8 mouse cellular contexts compared by ENCODE assay signal in genomic region chr15:83366933-83367552, GRCm38 (mm10). TPM values are rescaled to one million over a fixed set of nuclear protein-coding genes. Genes with fewer than 3 reads are reported as not detected.
DNase-seq lines count a peak whose midpoint lies in the region; ATAC-seq lines count a peak whose summit lies in the region.

No protein-coding gene starts in this region.

- H3K27ac ChIP-seq in brown adipose tissue, adult 24 weeks (replicated peaks; ENCODE audit: low read depth, low read length): no peak overlapping the region
- no peak overlapping the region for H3K27ac ChIP-seq in heart, embryonic 15.5 days
- H3K27ac ChIP-seq in liver, embryonic 15.5 days (replicated peaks): no peak overlapping the region
- no peak overlapping the region for H3K27ac ChIP-seq in neural tube, embryonic 11.5 days (ENCODE audit: low read depth, low read length)
- H3K27ac ChIP-seq in stomach, embryonic 16.5 days (ENCODE audit: low read length): no peak overlapping the region

- peaks cover 4% of the 10 kb centered on the region; the same call in 1 of the 2 replicates for H3K4me1 ChIP-seq in brown adipose tissue, adult 24 weeks (ENCODE audit: control insufficient read depth, insufficient read depth, insufficient read length, low read length)
- peaks cover 66% of the 10 kb centered on the region for H3K4me1 ChIP-seq in erythroblast, embryonic 14.5 days (ENCODE audit: control insufficient read depth)
- peaks cover 13% of the 10 kb centered on the region for H3K4me1 ChIP-seq in heart, embryonic 15.5 days (replicated peaks)
- peaks cover 54% of the 10 kb centered on the region for H3K4me1 ChIP-seq in liver, embryonic 15.5 days (replicated peaks)
- no peaks in the 10 kb centered on the region for H3K4me1 ChIP-seq in neural tube, embryonic 11.5 days (ENCODE audit: control insufficient read depth, insufficient read depth, low read length)
- no peaks in the 10 kb centered on the region for H3K4me1 ChIP-seq in stomach, embryonic 16.5 days (ENCODE audit: control insufficient read depth, insufficient read depth, low read length)

- DNase-seq in CD4-positive, CD25-positive, alpha-beta regulatory T cell, adult 2 months (ENCODE audit: low read depth, low spot score): peak; percentile 88
- peak; percentile 88 for DNase-seq in kidney, postnatal 10 days
- peak; percentile 71 for DNase-seq in neural tube, embryonic 11.5 days (ENCODE audit: low spot score)

- H3K27me3 ChIP-seq in erythroblast, embryonic 14.5 days (ENCODE audit: control insufficient read depth): peaks cover 6% of the 10 kb centered on the region
- no peaks in the 10 kb centered on the region for H3K27me3 ChIP-seq in heart, embryonic 15.5 days
- H3K27me3 ChIP-seq in liver, embryonic 15.5 days: no peaks in the 10 kb centered on the region
- H3K27me3 ChIP-seq in neural tube, embryonic 11.5 days (ENCODE audit: control insufficient read depth, insufficient read depth, low read length): no peaks in the 10 kb centered on the region
- no peaks in the 10 kb centered on the region for H3K27me3 ChIP-seq in stomach, embryonic 16.5 days (ENCODE audit: control insufficient read depth, insufficient read depth, low read length)

- peaks cover 6% of the 10 kb centered on the region for H3K9me3 ChIP-seq in erythroblast, embryonic 14.5 days (ENCODE audit: control insufficient read depth, low read length)
- H3K9me3 ChIP-seq in heart, embryonic 15.5 days (replicated peaks): no peaks in the 10 kb centered on the region
- 0 out of 2 replicates have a peak, but pooled peaks cover 7% of the 10 kb centered on the region for H3K9me3 ChIP-seq in liver, embryonic 15.5 days (replicated peaks)
- H3K9me3 ChIP-seq in neural tube, embryonic 11.5 days (ENCODE audit: control insufficient read depth, low read length): no peaks in the 10 kb centered on the region
- no peaks in the 10 kb centered on the region for H3K9me3 ChIP-seq in stomach, embryonic 16.5 days (replicated peaks; ENCODE audit: control insufficient read depth, low read length)

- peak overlapping the region; percentile 49 for H3K4me3 ChIP-seq in brown adipose tissue, adult 24 weeks (ENCODE audit: insufficient read depth, low read depth, low read length)
- H3K4me3 ChIP-seq in erythroblast, embryonic 14.5 days (replicated peaks): peak overlapping the region; percentile 71
- H3K4me3 ChIP-seq in heart, embryonic 15.5 days: peak overlapping the region; percentile 49
- H3K4me3 ChIP-seq in liver, embryonic 15.5 days (replicated peaks): peak overlapping the region; percentile 55
- peak overlapping the region; percentile 17 for H3K4me3 ChIP-seq in neural tube, embryonic 11.5 days (ENCODE audit: low read depth, low read length)
- H3K4me3 ChIP-seq in stomach, embryonic 16.5 days (replicated peaks; ENCODE audit: low read length): peak overlapping the region; percentile 57

- peaks cover 24% of the 10 kb centered on the region for H3K36me3 ChIP-seq in erythroblast, embryonic 14.5 days (ENCODE audit: control insufficient read depth)
- no peaks in the 10 kb centered on the region for H3K36me3 ChIP-seq in heart, embryonic 15.5 days
- 0 out of 2 replicates have a peak, but pooled peaks cover 2% of the 10 kb centered on the region for H3K36me3 ChIP-seq in liver, embryonic 15.5 days (replicated peaks)
- no peaks in the 10 kb centered on the region for H3K36me3 ChIP-seq in neural tube, embryonic 11.5 days (ENCODE audit: control insufficient read depth, insufficient read depth, low read length)
- H3K36me3 ChIP-seq in stomach, embryonic 16.5 days (ENCODE audit: control insufficient read depth, insufficient read depth, low read length): no peaks in the 10 kb centered on the region

- peak overlapping the region; percentile 87 for H3K4me2 ChIP-seq in heart, embryonic 15.5 days
- H3K4me2 ChIP-seq in liver, embryonic 15.5 days: peak overlapping the region; percentile 79
- peak overlapping the region; percentile 35 for H3K4me2 ChIP-seq in neural tube, embryonic 11.5 days (ENCODE audit: low read depth)
- peak overlapping the region; percentile 90 for H3K4me2 ChIP-seq in stomach, embryonic 16.5 days (ENCODE audit: low read depth, low read length)

- ATAC-seq in heart, embryonic 15.5 days (replicated peaks; ENCODE audit: insufficient number of reproducible peaks, insufficient read depth, low FRiP score, low read depth): peak; percentile 88
- peak; percentile 84 for ATAC-seq in liver, embryonic 15.5 days (ENCODE audit: insufficient read depth)
- no peak for ATAC-seq in neural tube, embryonic 11.5 days (ENCODE audit: insufficient read depth, low FRiP score, low TSS enrichment)
- ATAC-seq in stomach, embryonic 16.5 days (ENCODE audit: insufficient read depth, low FRiP score): peak; percentile 95

- WGBS in heart, embryonic 15.5 days: 14% methylated on average over 58 of the region's 58 CpGs
- WGBS in liver, embryonic 15.5 days (ENCODE audit: insufficient replicate concordance): 15% methylated on average over 55 of the region's 58 CpGs
- 20% methylated on average over 56 of the region's 58 CpGs for WGBS in neural tube, embryonic 11.5 days
- WGBS in stomach, embryonic 16.5 days: 11% methylated on average over 58 of the region's 58 CpGs

- peak overlapping the region; percentile 53 for H3K9ac ChIP-seq in heart, embryonic 15.5 days
- peak overlapping the region; percentile 25; the same call in 1 of the 2 replicates for H3K9ac ChIP-seq in liver, embryonic 15.5 days
- no peak overlapping the region for H3K9ac ChIP-seq in neural tube, embryonic 11.5 days (ENCODE audit: low read length)
- peak overlapping the region; percentile 72 for H3K9ac ChIP-seq in stomach, embryonic 16.5 days (ENCODE audit: low read length)

RNA-seq across cellular contexts. Expression of gene Arfgap3, which starts 17.0 kb away (rescaled TPM):
- polyA plus RNA-seq in brown adipose tissue, adult 24 weeks (2012; ENCODE audit: insufficient read depth, insufficient read length, missing spikeins): 6.4 and 12.2 TPM in 2 replicates
- 2.4 and 3.3 TPM in 2 replicates for polyA plus RNA-seq in erythroblast, embryonic 14.5 days (2012)
- 37.7 and 40.1 TPM in 2 replicates for polyA plus RNA-seq in heart, embryonic 15.5 days (2015; fragmentation: Nextera tagmentation; extraction: Ambion mirVana)
- 15.4 TPM in 2 replicates for polyA plus RNA-seq in liver, embryonic 15.5 days (2015; fragmentation: Nextera tagmentation; extraction: Ambion mirVana)
- 37.1 and 39.7 TPM in 2 replicates for polyA plus RNA-seq in neural tube, embryonic 11.5 days (2014; fragmentation: Nextera tagmentation; extraction: Ambion mirVana)
- polyA plus RNA-seq in stomach, embryonic 16.5 days (2015; fragmentation: Nextera tagmentation; extraction: Ambion mirVana): 79.9 and 80.6 TPM in 2 replicates

Comparison
In these comparisons a context has a peak if more than half of its experiments do, and no peak if none do; other contexts are left out.
1. H3K4me3 ChIP-seq: peak in every context shown above with its lines; median percentile 71 in erythroblast, embryonic 14.5 days; 57 in stomach, embryonic 16.5 days; 55 in liver, embryonic 15.5 days; 49 in brown adipose tissue, adult 24 weeks; 49 in heart, embryonic 15.5 days; 17 in neural tube, embryonic 11.5 days.
2. H3K4me2 ChIP-seq: peak in every context shown above with its lines; median percentile 90 in stomach, embryonic 16.5 days; 87 in heart, embryonic 15.5 days; 79 in liver, embryonic 15.5 days; 35 in neural tube, embryonic 11.5 days.